Mouse (Mus musculus) liver, embryonic 14.5 days (tissue): ENCODE data around the gene Lrrc15. TPM values are rescaled to one million over a fixed set of nuclear protein-coding genes. Genes with fewer than 3 reads are reported as not detected.

Experiments used
- ATAC-seq: fragments of 200-750 bp; cut with Nextera tagmentation; 2 replicates; pipeline ENCODE4 v1.8.0; 2017; ENCODE audit warnings: moderate number of reproducible peaks, mild to moderate bottlenecking, moderate library complexity; ENCODE audit not compliant: insufficient read depth
- DNase-seq, 3 experiments: peaks; one replicate each; pipeline ENCODE4 v3.0.0-alpha.2; 2012 to 2013; ENCODE audit warnings: low read depth in 3 of 3, low spot score in 3 of 3
- H3K27ac ChIP-seq: fragments of 300-500 bp; sonication (generic); 2 replicates; pipeline ENCODE4 v1.5.1; 2014; ENCODE audit warnings: moderate library complexity, mild to moderate bottlenecking, control low read depth, inconsistent platforms
- H3K27me3 ChIP-seq: fragments of 300-500 bp; sonication (generic); 2 replicates; pipeline ENCODE4 v1.6.1; 2014; ENCODE audit warnings: mild to moderate bottlenecking, low read length, moderate library complexity; ENCODE audit not compliant: control insufficient read depth, insufficient read depth
- H3K36me3 ChIP-seq: fragments of 300-500 bp; sonication (generic); replicated peaks from 2 replicates; pipeline ENCODE4 v1.6.1; 2014; ENCODE audit warnings: low read depth; ENCODE audit not compliant: control insufficient read depth, insufficient read depth
- H3K4me1 ChIP-seq, 2 experiments: fragments of 200-500 bp in 1 of 2; fragments of 300-500 bp in 1 of 2; sonication (generic) in 1 of 2; replicated peaks; 2 replicates each; pipeline ENCODE4 v1.6.1; 2012 to 2014; ENCODE audit warnings: antibody characterized with exemption in 1 of 2, inconsistent platforms in 1 of 2, low read length in 1 of 2; ENCODE audit not compliant: control insufficient read depth in 2 of 2, insufficient read depth in 2 of 2
- H3K4me2 ChIP-seq: fragments of 300-500 bp; sonication (generic); 2 replicates; pipeline ENCODE4 v1.6.1; 2014; ENCODE audit warnings: low read depth, mild to moderate bottlenecking, control low read depth, moderate library complexity
- H3K4me3 ChIP-seq, 2 experiments: fragments of 200-500 bp in 1 of 2; fragments of 300-500 bp in 1 of 2; sonication (generic) in 1 of 2; 2 replicates each; pipeline ENCODE4 v1.5.1; 2012 to 2014; ENCODE audit warnings: low read depth in 2 of 2, low read length in 2 of 2, mild to moderate bottlenecking in 2 of 2, control low read depth in 1 of 2, inconsistent platforms in 1 of 2, moderate library complexity in 1 of 2; ENCODE audit not compliant: insufficient read depth in 1 of 2
- H3K9ac ChIP-seq: fragments of 300-500 bp; sonication (generic); replicated peaks from 2 replicates; pipeline ENCODE4 v1.6.1; 2014; ENCODE audit warnings: mild to moderate bottlenecking, control low read depth, moderate library complexity
- H3K9me3 ChIP-seq: fragments of 300-500 bp; sonication (generic); 2 replicates; pipeline ENCODE4 v1.6.1; 2016; ENCODE audit warnings: low read length, mixed read lengths; ENCODE audit not compliant: control insufficient read depth
- CTCF ChIP-seq: IDR thresholded peaks from 2 replicates; pipeline ENCODE4 v1.5.1; 2016; ENCODE audit warnings: antibody characterized with exemption, low read depth, control low read depth
- EP300 ChIP-seq: IDR thresholded peaks from 2 replicates; pipeline ENCODE4 v1.6.1; 2016; ENCODE audit warnings: antibody characterized with exemption, low read depth
- WGBS: fragments of 180-500 bp; shearing (Covaris S2); extraction: QIAGEN DNeasy Blood & Tissue Kit; methylation state at CpG from one replicate; pipeline ENCODE4 v1.1.7; 2014; ENCODE audit not compliant: insufficient replicate concordance; 5-methylcytosine and 5-hydroxymethylcytosine counted together
- polyA plus RNA-seq, 2 experiments: library from polyadenylated mRNA; depleted of rRNA in 1 of 2; stranded (reverse) in 1 of 2; unstranded in 1 of 2; fragments of >200 nt; fragmentation: Nextera tagmentation in 1 of 2; extraction: Ambion mirVana in 1 of 2; gene quantifications; 2 replicates each; pipeline versions ENCODE4 v1.2.1 to v1.2.3; 2012 to 2014

Gene Lrrc15
- polyA plus RNA-seq, 2 experiments = 0.01 TPM

GRCm38 (mm10) chr16:30234636-30235546, 48.2 kb downstream of the Lrrc15 start:
- WGBS = 39% methylated on average over 12 of the region's 12 CpGs
- Histone ChIP-seq H3K9ac (no peak overlapping the region), H3K4me1 (peaks cover 0 to 1% of the 10 kb centered on the region in 2 experiments; a peak in 1 of 4 replicates), H3K36me3 (no peaks in the 10 kb centered on the region), H3K9me3 (no peaks in the 10 kb centered on the region), H3K4me2 (no peak overlapping the region), H3K27me3 (peaks cover 3% of the 10 kb centered on the region), H3K4me3 (no peak overlapping the region), H3K27ac (no peak overlapping the region)
- DNase-seq (no peak), ATAC-seq (no peak)
- no peak for TF ChIP-seq EP300
- TF ChIP-seq CTCF = no peak

- H3K9ac ChIP-seq = no peak overlapping the region
- 14% methylated on average over 8 of the region's 8 CpGs for WGBS
- no peaks in the 10 kb centered on the region; a peak in 1 of 4 replicates for H3K4me1 ChIP-seq
- H3K36me3 ChIP-seq = no peaks in the 10 kb centered on the region
- H3K9me3 ChIP-seq = no peaks in the 10 kb centered on the region
- no peak overlapping the region for H3K4me3 ChIP-seq
- no peak for TF ChIP-seq EP300
- TF ChIP-seq CTCF = no peak
- no peak overlapping the region for H3K4me2 ChIP-seq
- DNase-seq (no peak), ATAC-seq (no peak)
- H3K27me3 ChIP-seq = peaks cover 3% of the 10 kb centered on the region
- H3K27ac ChIP-seq = no peak overlapping the region
Measured at GRCm38 (mm10) chr16:30234077-30234476, 49.0 kb downstream of the Lrrc15 start.

GRCm38 (mm10) chr16:30231882-30232604, 51.0 kb downstream of the Lrrc15 start:
- no peaks in the 10 kb centered on the region for H3K36me3 ChIP-seq
- H3K9me3 ChIP-seq = no peaks in the 10 kb centered on the region
- no peak for ATAC-seq
- H3K9ac ChIP-seq = no peak overlapping the region
- no peak overlapping the region for H3K27ac ChIP-seq
- H3K4me1 ChIP-seq = peaks cover 0 to 5% of the 10 kb centered on the region in 2 experiments; a peak in 1 of 4 replicates
- 45% methylated on average over 13 of the region's 13 CpGs for WGBS
- H3K27me3 ChIP-seq = peaks cover 3% of the 10 kb centered on the region
- no peak overlapping the region for H3K4me2 ChIP-seq
- no peak for DNase-seq
- H3K4me3 ChIP-seq = no peak overlapping the region
- TF ChIP-seq EP300 (no peak), CTCF (no peak)

GRCm38 (mm10) chr16:30227352-30227751, 55.7 kb downstream of the Lrrc15 start:
- DNase-seq (no peak), ATAC-seq (no peak)
- Histone ChIP-seq H3K27me3 (no peaks in the 10 kb centered on the region), H3K9me3 (no peaks in the 10 kb centered on the region), H3K9ac (no peak overlapping the region), H3K27ac (no peak overlapping the region), H3K36me3 (no peaks in the 10 kb centered on the region), H3K4me2 (no peak overlapping the region), H3K4me1 (peaks cover 0 to 5% of the 10 kb centered on the region in 2 experiments; a peak in 1 of 4 replicates), H3K4me3 (no peak overlapping the region)
- TF ChIP-seq EP300 (no peak), CTCF (no peak)
- 5% methylated on average over 7 of the region's 7 CpGs for WGBS
